Mouse (Mus musculus) cerebellum, adult 2 months (tissue): ENCODE results near the gene Fcho1. TPM values are rescaled to one million over a fixed set of nuclear protein-coding genes. Genes with fewer than 3 reads are reported as not detected.
A peak's percentile ranks its signal among the peaks of the same experiment; 100 is the strongest.

ENCODE experiments used
- DNase-seq, 2 experiments: peaks; one replicate each; pipeline ENCODE4 v3.0.0; 2021
- H3K27ac ChIP-seq: fragments of 200-500 bp; 2 replicates; pipeline ENCODE4 v1.5.1; 2012; ENCODE audit warnings: low read length, control low read depth, inconsistent platforms; ENCODE audit not compliant: insufficient read depth
- H3K27me3 ChIP-seq: fragments of 200-500 bp; 2 replicates; pipeline ENCODE4 v1.6.1; 2012; ENCODE audit warnings: inconsistent platforms, mild to moderate bottlenecking, low read length, moderate library complexity; ENCODE audit not compliant: control insufficient read depth, insufficient read depth
- H3K4me1 ChIP-seq: fragments of 200-500 bp; 2 replicates; pipeline ENCODE4 v1.6.1; 2011; ENCODE audit warnings: low read length; ENCODE audit not compliant: control insufficient read depth, insufficient read depth
- H3K4me3 ChIP-seq: fragments of 200-500 bp; replicated peaks from 2 replicates; pipeline ENCODE3; 2011; ENCODE audit warnings: mild to moderate bottlenecking, low read depth, low read length, control low read depth; ENCODE audit not compliant: insufficient read depth
- CTCF ChIP-seq: fragments of 200-500 bp; IDR thresholded peaks from 2 replicates; pipeline ENCODE4 v1.5.1; 2011; ENCODE audit warnings: low read depth, mild to moderate bottlenecking, control low read depth, low read length, moderate library complexity, borderline replicate concordance; ENCODE audit not compliant: insufficient read depth
- POLR2A ChIP-seq: fragments of 200-500 bp; IDR thresholded peaks from 2 replicates; pipeline ENCODE4 v1.6.1; 2011; ENCODE audit warnings: low read length, control low read depth, borderline replicate concordance; ENCODE audit not compliant: insufficient read depth
- whole genome bisulfite sequencing: fragments of 180-500 bp; shearing (Covaris S2); methylation state at CpG from one replicate; pipeline ENCODE4 v1.1.7; 2018; 5-methylcytosine and 5-hydroxymethylcytosine counted together
- polyA plus RNA-seq: library from polyadenylated mRNA; depleted of rRNA; stranded (reverse); fragments of >200 nt; gene quantifications from 2 replicates; pipeline ENCODE4 v1.2.3, GENCODE M21; 2012

The Fcho1 gene
- polyA plus RNA-seq, 1 experiment = 108 TPM

- TF ChIP-seq POLR2A (0 out of 2 replicates have a peak, but pooled peaks have one; percentile 11), CTCF (no peak)
- WGBS = under 1% methylated on average over 63 of the region's 64 CpGs
- no peaks in the 10 kb centered on the region for H3K27me3 ChIP-seq
- DNase-seq = peak; percentile 85 to 90
- peaks cover 42% of the 10 kb centered on the region for H3K4me1 ChIP-seq
- peak overlapping the region; percentile 94 for H3K4me3 ChIP-seq
- peak overlapping the region; percentile 77 for H3K27ac ChIP-seq
These were observed 54.6 kb downstream of the Fcho1 start for GRCm38 (mm10) chr8:71670621-71671548.

GRCm38 (mm10) chr8:71670198-71670597 is 55.3 kb downstream of the Fcho1 start:
- peak overlapping the region; percentile 94 for H3K4me3 ChIP-seq
- H3K4me1 ChIP-seq = peaks cover 39% of the 10 kb centered on the region
- no peak for TF ChIP-seq CTCF
- TF ChIP-seq POLR2A = no peak
- WGBS = 6% methylated on average over 12 of the region's 12 CpGs
- peak overlapping the region; percentile 54; the same call in 1 of the 2 replicates for H3K27ac ChIP-seq
- H3K27me3 ChIP-seq = no peaks in the 10 kb centered on the region
- DNase-seq = no peak

- peaks cover 39% of the 10 kb centered on the region for H3K4me1 ChIP-seq
- DNase-seq = peak; percentile 59 to 64
- WGBS = 4% methylated on average over 21 of the region's 21 CpGs
- H3K27me3 ChIP-seq = no peaks in the 10 kb centered on the region
- peak overlapping the region; percentile 60 for H3K27ac ChIP-seq
- H3K4me3 ChIP-seq = peak overlapping the region; percentile 41
- TF ChIP-seq CTCF (no peak), POLR2A (no peak)
These were observed 57.1 kb downstream of the Fcho1 start for GRCm38 (mm10) chr8:71668220-71668975.

GRCm38 (mm10) chr8:71667256-71667655 is 58.3 kb downstream of the Fcho1 start:
- DNase-seq = no peak
- Histone ChIP-seq H3K27ac (peak overlapping the region; percentile 43; the same call in 1 of the 2 replicates), H3K27me3 (no peaks in the 10 kb centered on the region), H3K4me3 (peak overlapping the region; percentile 5), H3K4me1 (peaks cover 37% of the 10 kb centered on the region)
- TF ChIP-seq CTCF (no peak), POLR2A (no peak)
- 30% methylated on average over 5 of the region's 5 CpGs for WGBS

DNA sequence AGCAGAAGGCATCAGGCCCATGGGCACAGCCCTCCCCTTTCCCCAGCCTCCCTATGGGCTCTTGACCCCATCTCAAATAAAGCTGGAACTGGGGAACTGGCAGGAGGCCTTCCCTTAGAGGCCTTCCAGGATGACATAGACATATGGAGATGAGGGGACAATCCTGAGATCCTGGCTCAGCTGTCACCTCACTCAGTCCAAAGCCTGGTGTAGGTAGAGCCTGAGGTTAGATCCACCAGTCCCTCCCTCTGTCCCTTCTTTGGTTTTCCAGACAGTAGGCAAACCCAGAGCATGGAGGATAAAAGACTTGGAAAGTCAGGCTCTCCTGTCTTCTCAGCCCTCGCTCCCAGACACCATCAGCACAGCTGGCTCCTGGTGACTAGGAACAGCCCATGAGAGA is 58.7 kb downstream of the Fcho1 start:
- H3K4me1 ChIP-seq = peaks cover 37% of the 10 kb centered on the region
- WGBS = 17% methylated on average over 1 of the region's 1 CpGs
- no peaks in the 10 kb centered on the region for H3K27me3 ChIP-seq
- no peak overlapping the region for H3K4me3 ChIP-seq
- peak overlapping the region; percentile 43 for H3K27ac ChIP-seq
- DNase-seq = peak; percentile 38 to 59
- no peak for TF ChIP-seq POLR2A
- TF ChIP-seq CTCF = no peak

DNA sequence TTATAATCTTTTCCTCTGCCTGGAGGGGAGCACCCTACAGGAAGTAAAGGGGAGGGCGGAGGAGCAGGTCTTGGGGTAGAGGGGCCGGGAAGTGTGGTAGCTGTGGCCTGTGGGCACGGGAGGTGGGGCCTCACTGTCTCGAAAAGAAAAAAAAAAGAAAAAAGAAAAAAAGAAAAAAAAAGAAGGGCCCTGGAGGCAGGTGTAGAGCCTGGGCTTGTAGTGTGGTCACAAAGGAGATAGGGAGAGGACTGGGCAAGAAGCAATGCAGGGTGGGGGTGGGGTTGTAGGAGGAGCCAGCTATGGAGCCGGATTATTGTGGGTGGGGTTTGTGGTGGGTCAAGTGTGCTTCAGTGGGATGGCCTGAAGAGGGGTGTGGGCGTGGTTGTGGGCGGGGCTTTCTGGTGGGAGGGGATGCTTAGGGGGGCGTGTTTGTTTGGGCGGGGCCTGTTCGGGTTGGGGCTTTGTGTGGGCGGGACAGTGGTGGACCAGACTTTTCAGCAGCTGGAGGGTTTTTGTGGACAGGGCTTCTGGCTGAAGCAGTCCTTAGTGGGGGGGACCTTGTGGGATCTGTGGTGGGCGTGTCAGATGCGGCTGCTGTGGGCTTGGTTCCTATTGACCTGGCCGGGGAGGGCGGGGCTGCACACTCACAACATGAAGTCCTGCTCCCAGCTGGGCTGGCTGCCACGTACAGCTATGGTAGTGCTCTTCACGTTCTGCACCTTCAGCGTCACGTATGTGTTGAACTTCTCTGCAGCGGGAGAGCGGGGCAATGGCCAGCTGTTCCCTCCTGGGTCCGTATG is 60.0 kb downstream of the Fcho1 start:
- TF ChIP-seq POLR2A (no peak), CTCF (no peak)
- H3K27ac ChIP-seq = no peak overlapping the region
- peak in 1 of 2 experiments; percentile 34 for DNase-seq
- whole genome bisulfite sequencing = 25% methylated on average over 22 of the region's 22 CpGs
- peaks cover 38% of the 10 kb centered on the region for H3K4me1 ChIP-seq
- H3K27me3 ChIP-seq = no peaks in the 10 kb centered on the region
- H3K4me3 ChIP-seq = no peak overlapping the region

DNA sequence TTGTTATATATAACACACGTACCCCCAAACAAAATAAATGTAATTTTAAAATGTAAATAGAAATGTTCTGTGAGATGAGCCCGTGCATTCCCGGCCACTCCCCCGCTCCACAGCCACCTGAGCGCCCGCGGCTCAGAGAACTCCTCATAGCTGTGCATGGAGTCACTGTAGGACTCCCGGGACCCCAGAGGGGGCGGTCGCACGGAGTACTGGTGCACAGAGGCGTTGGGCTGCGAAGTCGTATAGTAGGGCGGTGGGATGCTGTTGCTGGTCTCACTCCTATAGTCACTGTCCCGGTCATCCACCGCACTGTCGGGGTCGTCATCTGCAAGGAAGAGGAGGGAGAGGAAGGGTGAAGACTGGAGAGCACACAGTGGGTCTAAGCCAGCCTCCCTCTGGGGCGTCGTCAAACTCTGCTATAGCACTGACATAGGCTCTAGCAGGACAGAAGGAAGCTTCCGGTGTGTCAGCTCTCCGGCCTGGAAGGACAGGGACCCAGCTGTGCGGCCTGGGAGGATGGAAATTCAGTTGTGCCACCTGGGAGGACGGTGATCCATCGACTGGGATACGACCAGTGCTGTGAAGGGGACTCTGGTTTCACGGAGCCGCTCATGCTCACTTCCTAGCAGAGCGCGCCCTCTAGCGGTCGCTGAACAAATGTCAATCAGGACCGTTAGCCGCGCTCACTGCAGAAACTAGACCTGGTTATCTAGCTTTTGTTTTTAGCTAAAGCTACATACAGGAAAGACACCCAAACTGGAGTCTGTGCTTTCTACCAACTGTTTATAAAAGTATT is 65.0 kb downstream of the Fcho1 start:
- Histone ChIP-seq H3K4me1 (peaks cover 25% of the 10 kb centered on the region), H3K27ac (no peak overlapping the region), H3K4me3 (no peak overlapping the region), H3K27me3 (no peaks in the 10 kb centered on the region)
- no peak for TF ChIP-seq POLR2A
- TF ChIP-seq CTCF = peak; percentile 92
- 13% methylated on average over 36 of the region's 36 CpGs for WGBS
- peak; percentile 83 to 90 for DNase-seq
